Mouse (Mus musculus) liver, embryonic 14.5 days (tissue): ENCODE data around the gene Lfng.

Source experiments
- CTCF ChIP-seq: IDR thresholded peaks from 2 replicates; pipeline ENCODE4 v1.5.1; 2016; ENCODE audit warnings: antibody characterized with exemption, low read depth, control low read depth
- EP300 ChIP-seq: IDR thresholded peaks from 2 replicates; pipeline ENCODE4 v1.6.1; 2016; ENCODE audit warnings: antibody characterized with exemption, low read depth

DNA sequence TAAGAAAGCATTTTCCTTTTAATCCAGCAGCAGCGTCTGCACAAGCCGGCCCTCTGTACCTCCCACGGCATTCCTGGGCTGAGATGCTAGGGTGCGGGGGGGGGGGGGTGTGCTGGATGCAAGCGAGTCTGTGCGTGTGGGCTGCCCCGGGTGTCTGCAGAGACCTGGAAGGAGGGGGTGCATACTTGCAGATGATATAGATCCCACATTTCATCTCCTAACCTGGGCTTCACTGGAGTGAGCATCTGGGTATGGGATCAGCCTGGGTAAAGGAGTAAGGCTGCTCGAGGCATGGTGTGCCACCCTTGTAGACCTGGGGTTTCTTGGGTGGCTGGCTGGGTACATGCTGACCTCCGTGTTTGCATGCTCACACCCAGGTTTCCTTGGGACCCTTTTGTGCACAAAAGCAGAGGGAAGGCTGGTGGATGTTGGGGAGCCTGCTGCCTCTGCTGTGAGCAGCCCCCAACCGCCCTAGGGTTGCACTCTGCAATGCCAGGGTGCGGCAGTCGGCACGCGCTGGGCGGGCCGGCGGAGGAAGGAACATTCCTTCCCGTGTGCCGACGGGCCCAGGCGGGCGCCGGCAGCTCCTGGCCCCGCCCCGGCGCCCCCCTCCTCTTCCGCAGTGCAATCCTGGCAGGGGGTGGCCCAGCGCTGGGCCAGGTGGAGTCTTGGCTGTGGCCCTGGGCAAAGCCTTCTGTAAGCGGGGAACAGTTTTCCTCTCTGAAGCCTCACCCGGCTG lies 3.3 kb downstream of the Lfng start:
- TF ChIP-seq CTCF (no peak), EP300 (no peak)
